Mouse (Mus musculus): Measurements from ENCODE around the gene Ccdc33.

DNA sequence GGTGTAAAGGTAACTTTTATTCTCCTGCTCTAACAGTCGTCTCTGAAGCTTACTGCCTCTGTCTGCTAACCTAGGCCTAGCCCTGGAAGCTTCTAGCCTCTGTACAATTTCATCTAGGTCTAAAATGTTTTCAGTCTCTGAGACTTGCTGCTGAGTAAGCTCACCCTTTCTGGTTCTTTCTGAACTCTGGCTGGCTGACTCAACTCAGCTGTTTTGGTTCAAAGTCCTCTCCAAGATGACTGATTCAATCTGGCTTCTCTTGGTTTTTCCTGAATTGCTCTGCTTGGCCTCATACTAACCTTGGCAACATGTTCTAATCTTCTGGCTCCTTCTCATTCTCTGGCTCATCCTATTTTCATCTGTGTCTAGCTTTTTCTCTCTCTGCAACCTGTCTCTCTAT, 47.2 kb upstream of the Ccdc33 start:
- TF ChIP-seq CTCF (IDR thresholded peaks at IDR 0.05; ENCODE audit: low read depth, low read length) (no peak), POLR2AphosphoS5 (IDR thresholded peaks at IDR 0.05; ENCODE audit: insufficient replicate concordance, low read depth, low read length) (no peak), TAL1 (conservative IDR thresholded peaks at IDR 0.05; ENCODE audit: low read depth, low read length) (no peak), GATA2 (IDR thresholded peaks at IDR 0.05; ENCODE audit: borderline replicate concordance, low read depth, low read length) (no peak)

Measured in G1E (cell line).